Mouse (Mus musculus) neural tube, embryonic 15.5 days (tissue): ENCODE data around the gene Papolb. TPM values are rescaled to one million over a fixed set of nuclear protein-coding genes. Genes with fewer than 3 reads are reported as not detected.

Source experiments
- ATAC-seq: fragments of 200-750 bp; cut with Nextera tagmentation; 2 replicates; pipeline ENCODE4 v1.8.0; 2017; ENCODE audit warnings: mild to moderate bottlenecking, moderate TSS enrichment, moderate library complexity; ENCODE audit not compliant: low FRiP score
- H3K27ac ChIP-seq: fragments of 300-500 bp; sonication (generic); replicated peaks from 2 replicates; pipeline ENCODE4 v1.5.1; 2015; ENCODE audit warnings: mild to moderate bottlenecking, inconsistent platforms
- H3K27me3 ChIP-seq: fragments of 300-500 bp; sonication (generic); replicated peaks from 2 replicates; pipeline ENCODE4 v1.6.1; 2015; ENCODE audit warnings: inconsistent platforms
- H3K36me3 ChIP-seq: fragments of 300-500 bp; sonication (generic); 2 replicates; pipeline ENCODE4 v1.6.1; 2015; ENCODE audit warnings: inconsistent platforms
- H3K4me1 ChIP-seq: fragments of 300-500 bp; sonication (generic); 2 replicates; pipeline ENCODE4 v1.6.1; 2015; ENCODE audit warnings: inconsistent platforms
- H3K4me2 ChIP-seq: fragments of 300-500 bp; sonication (generic); 2 replicates; pipeline ENCODE4 v1.6.1; 2015; ENCODE audit warnings: inconsistent platforms, mild to moderate bottlenecking, moderate library complexity
- H3K4me3 ChIP-seq: fragments of 300-500 bp; sonication (generic); replicated peaks from 2 replicates; pipeline ENCODE4 v1.5.1; 2015; ENCODE audit warnings: mild to moderate bottlenecking, inconsistent platforms
- H3K9ac ChIP-seq: fragments of 300-500 bp; sonication (generic); replicated peaks from 2 replicates; pipeline ENCODE4 v1.6.1; 2015; ENCODE audit warnings: mild to moderate bottlenecking, inconsistent platforms
- H3K9me3 ChIP-seq: fragments of 300-500 bp; sonication (generic); replicated peaks from 2 replicates; pipeline ENCODE4 v1.6.1; 2016; ENCODE audit warnings: inconsistent platforms
- WGBS: fragments of 180-500 bp; shearing (Covaris S2); methylation state at CpG from one replicate; pipeline ENCODE4 v1.1.7; 2015; ENCODE audit warnings: mixed read lengths; 5-methylcytosine and 5-hydroxymethylcytosine counted together
- polyA plus RNA-seq: library from polyadenylated mRNA; unstranded; fragments of >200 nt; fragmentation: Nextera tagmentation; extraction: Ambion mirVana; gene quantifications from 2 replicates; pipeline ENCODE4 v1.2.1, GENCODE M21; 2015

Papolb gene
- polyA plus RNA-seq, 1 experiment from 2014 or later, result 0.15 TPM

- peak overlapping the region; percentile 78 for H3K27ac ChIP-seq
- peak overlapping the region; percentile 97 for H3K4me2 ChIP-seq
- WGBS, result 2% methylated on average over 31 of the region's 31 CpGs
- peak overlapping the region; percentile 71 for H3K9ac ChIP-seq
- H3K4me1 ChIP-seq, result peaks cover 22% of the 10 kb centered on the region
- H3K4me3 ChIP-seq, result peak overlapping the region; percentile 83
- no peaks in the 10 kb centered on the region for H3K36me3 ChIP-seq
- peak; percentile 28 for ATAC-seq
- no peaks in the 10 kb centered on the region for H3K9me3 ChIP-seq
- no peaks in the 10 kb centered on the region for H3K27me3 ChIP-seq
Observed at GRCm38 (mm10) chr5:142549961-142550705, 20.3 kb upstream of the Papolb start.

- 31% methylated on average over 9 of the region's 9 CpGs for WGBS
- Histone ChIP-seq H3K4me3 (peak overlapping the region; percentile 83), H3K27me3 (no peaks in the 10 kb centered on the region), H3K4me1 (peaks cover 22% of the 10 kb centered on the region), H3K9me3 (no peaks in the 10 kb centered on the region), H3K36me3 (no peaks in the 10 kb centered on the region), H3K4me2 (peak overlapping the region; percentile 97), H3K9ac (no peak overlapping the region), H3K27ac (no peak overlapping the region)
- no peak for ATAC-seq
Observed at GRCm38 (mm10) chr5:142549441-142549840, 19.6 kb upstream of the Papolb start.

GRCm38 (mm10) chr5:142547066-142547465 lies 17.2 kb upstream of the Papolb start:
- H3K9ac ChIP-seq, result no peak overlapping the region
- H3K9me3 ChIP-seq, result no peaks in the 10 kb centered on the region
- peaks cover 22% of the 10 kb centered on the region for H3K4me1 ChIP-seq
- no peaks in the 10 kb centered on the region for H3K27me3 ChIP-seq
- no peak overlapping the region for H3K4me2 ChIP-seq
- ATAC-seq, result no peak
- H3K27ac ChIP-seq, result no peak overlapping the region
- H3K36me3 ChIP-seq, result no peaks in the 10 kb centered on the region; the same call in 1 of the 2 replicates
- 90% methylated on average over 3 of the region's 3 CpGs for WGBS
- H3K4me3 ChIP-seq, result no peak overlapping the region

GRCm38 (mm10) chr5:142546344-142546743 lies 16.5 kb upstream of the Papolb start:
- Histone ChIP-seq H3K9me3 (no peaks in the 10 kb centered on the region), H3K4me1 (peaks cover 22% of the 10 kb centered on the region), H3K4me3 (no peak overlapping the region), H3K9ac (no peak overlapping the region), H3K27me3 (no peaks in the 10 kb centered on the region), H3K27ac (no peak overlapping the region), H3K36me3 (peaks cover 2% of the 10 kb centered on the region; the same call in 1 of the 2 replicates), H3K4me2 (no peak overlapping the region)
- ATAC-seq, result no peak
- WGBS, result 3% methylated on average over 5 of the region's 5 CpGs

- Histone ChIP-seq H3K4me3 (no peak overlapping the region), H3K27me3 (no peaks in the 10 kb centered on the region), H3K27ac (no peak overlapping the region), H3K9me3 (no peaks in the 10 kb centered on the region), H3K4me2 (no peak overlapping the region), H3K4me1 (peaks cover 18% of the 10 kb centered on the region), H3K9ac (no peak overlapping the region), H3K36me3 (peaks cover 4% of the 10 kb centered on the region; the same call in 1 of the 2 replicates)
- ATAC-seq, result no peak
- 79% methylated on average over 5 of the region's 5 CpGs for WGBS
Observed at GRCm38 (mm10) chr5:142545014-142545795, 15.3 kb upstream of the Papolb start.

GRCm38 (mm10) chr5:142537286-142537685 lies 7.4 kb upstream of the Papolb start:
- Histone ChIP-seq H3K27me3 (no peaks in the 10 kb centered on the region), H3K27ac (no peak overlapping the region), H3K9me3 (no peaks in the 10 kb centered on the region), H3K4me2 (no peak overlapping the region), H3K4me3 (no peak overlapping the region), H3K36me3 (0 out of 2 replicates have a peak, but pooled peaks cover 7% of the 10 kb centered on the region), H3K9ac (no peak overlapping the region), H3K4me1 (no peaks in the 10 kb centered on the region)
- WGBS, result 74% methylated on average over 3 of the region's 3 CpGs
- no peak for ATAC-seq

GRCm38 (mm10) chr5:142535388-142535787 lies 5.5 kb upstream of the Papolb start:
- Histone ChIP-seq H3K27me3 (peaks cover under 1% of the 10 kb centered on the region; the same call in 1 of the 2 replicates), H3K27ac (no peak overlapping the region), H3K9me3 (no peaks in the 10 kb centered on the region), H3K9ac (no peak overlapping the region), H3K36me3 (0 out of 2 replicates have a peak, but pooled peaks cover 5% of the 10 kb centered on the region), H3K4me1 (no peaks in the 10 kb centered on the region), H3K4me2 (no peak overlapping the region), H3K4me3 (no peak overlapping the region)
- ATAC-seq, result no peak
- WGBS, result 90% methylated on average over 4 of the region's 4 CpGs

- no peak overlapping the region for H3K9ac ChIP-seq
- H3K36me3 ChIP-seq, result no peaks in the 10 kb centered on the region
- no peaks in the 10 kb centered on the region; the same call in 1 of the 2 replicates for H3K27me3 ChIP-seq
- no peak for ATAC-seq
- no peaks in the 10 kb centered on the region for H3K4me1 ChIP-seq
- no peak overlapping the region for H3K4me3 ChIP-seq
- WGBS, result 82% methylated on average over 8 of the region's 8 CpGs
- H3K9me3 ChIP-seq, result no peaks in the 10 kb centered on the region
- no peak overlapping the region for H3K27ac ChIP-seq
- no peak overlapping the region for H3K4me2 ChIP-seq
Observed at GRCm38 (mm10) chr5:142524711-142525464, 5.0 kb downstream of the Papolb start.

- 88% methylated on average over 11 of the region's 11 CpGs for WGBS
- H3K27me3 ChIP-seq, result no peaks in the 10 kb centered on the region
Observed at GRCm38 (mm10) chr5:142521195-142521866, 8.5 kb downstream of the Papolb start.

GRCm38 (mm10) chr5:142520360-142520759 lies 9.5 kb downstream of the Papolb start:
- no peak overlapping the region for H3K27ac ChIP-seq
- H3K36me3 ChIP-seq, result no peaks in the 10 kb centered on the region
- no peak overlapping the region for H3K9ac ChIP-seq
- no peak overlapping the region for H3K4me3 ChIP-seq
- H3K9me3 ChIP-seq, result no peaks in the 10 kb centered on the region
- ATAC-seq, result no peak
- no peak overlapping the region for H3K4me2 ChIP-seq
- 83% methylated on average over 4 of the region's 4 CpGs for WGBS
- H3K4me1 ChIP-seq, result peaks cover 5% of the 10 kb centered on the region; the same call in 1 of the 2 replicates
- no peaks in the 10 kb centered on the region for H3K27me3 ChIP-seq

More at GRCm38 (mm10) chr5:142521195-142521866, 8.5 kb downstream of the Papolb start:
- ATAC-seq, result no peak
- H3K4me2 ChIP-seq, result no peak overlapping the region
- no peaks in the 10 kb centered on the region for H3K9me3 ChIP-seq
- H3K4me1 ChIP-seq, result peaks cover 5% of the 10 kb centered on the region; the same call in 1 of the 2 replicates
- no peaks in the 10 kb centered on the region for H3K36me3 ChIP-seq
- no peak overlapping the region for H3K27ac ChIP-seq
- no peak overlapping the region for H3K9ac ChIP-seq
- no peak overlapping the region for H3K4me3 ChIP-seq

- 72% methylated on average over 6 of the region's 6 CpGs for WGBS
- Histone ChIP-seq H3K4me1 (peaks cover 5% of the 10 kb centered on the region; the same call in 1 of the 2 replicates), H3K4me3 (no peak overlapping the region)
Observed at GRCm38 (mm10) chr5:142518973-142519372, 10.9 kb downstream of the Papolb start.

More at GRCm38 (mm10) chr5:142518973-142519372, 10.9 kb downstream of the Papolb start:
- no peak for ATAC-seq
- no peak overlapping the region for H3K4me2 ChIP-seq
- H3K27me3 ChIP-seq, result no peaks in the 10 kb centered on the region
- no peaks in the 10 kb centered on the region for H3K9me3 ChIP-seq
- no peak overlapping the region for H3K27ac ChIP-seq
- H3K36me3 ChIP-seq, result no peaks in the 10 kb centered on the region
- H3K9ac ChIP-seq, result no peak overlapping the region
